Mouse (Mus musculus): ENCODE measurements around the gene Ppp5c. TPM values are rescaled to one million over a fixed set of nuclear protein-coding genes. Genes with fewer than 3 reads are reported as not detected.
"Not testable (repeated sequence)": the region's sequence is repeated elsewhere in the genome, so short reads cannot be mapped to it uniquely, and the experiment has no call there.

The Ppp5c gene
- total RNA-seq (2021) = 100 to 1,000 TPM in 1 of 2 experiments, 10 to 100 TPM in 1; 89.0 to 104 TPM
- polyA plus RNA-seq (2012; rRNA removed) = 157 and 163 TPM in 2 replicates
- long read RNA-seq, transcript Ppp5c-201 (13 exons, 2,072 nt) = major isoform, 83 of 100 reads
- long read RNA-seq, partial matches to known transcripts = 5 of 100 reads
- long read RNA-seq, other reads (novel, unspliced or antisense) = 10 of 100 reads

DNA sequence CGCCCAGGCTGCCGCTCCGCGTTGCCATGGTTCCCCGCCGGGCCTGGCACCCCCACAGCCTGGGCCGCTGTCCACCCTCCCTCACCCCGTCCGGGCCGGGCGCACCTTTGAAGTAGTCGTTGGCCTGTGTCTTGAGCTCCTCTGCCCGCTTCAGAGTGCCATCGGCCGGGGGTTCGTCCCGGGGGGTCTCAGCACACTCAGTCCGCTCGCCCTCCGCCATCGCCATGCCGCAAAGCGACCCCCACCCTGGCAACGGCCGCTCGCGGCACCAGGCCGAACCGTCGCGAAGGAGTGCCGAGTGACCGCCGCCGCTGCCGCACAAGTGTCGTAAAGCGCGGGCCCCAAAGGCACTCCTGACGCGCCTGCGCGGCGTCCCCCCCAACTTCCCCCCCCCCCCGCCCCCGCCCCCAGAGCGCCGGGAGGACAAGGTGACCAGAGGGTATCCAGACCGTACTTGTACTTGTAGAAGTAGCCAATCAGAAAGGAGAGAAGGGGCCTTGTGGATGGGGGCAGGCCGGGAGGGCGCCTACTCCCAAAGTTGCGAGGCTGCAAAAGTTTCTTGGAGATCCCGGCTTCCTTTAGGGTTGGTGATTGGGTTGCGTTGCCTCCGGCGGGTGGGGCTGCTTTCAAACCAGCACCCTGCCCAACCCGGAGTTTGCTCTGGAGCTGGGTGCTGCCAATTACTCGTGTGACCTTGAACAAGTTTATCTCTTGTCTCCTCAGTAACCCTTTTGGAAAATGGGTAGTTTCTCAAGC is at the start of gene Ppp5c:
Gene Ppp5c, minus strand, starts transcription at position 337 of the 756 bp plus-strand sequence.
- Histone ChIP-seq H3K79me2 (replicated peaks; ENCODE audit: control insufficient read depth, insufficient read depth, low read length) (peaks cover 7% of the 10 kb centered on the region; the same call in 1 of the 2 replicates), H3K27me3 (ENCODE audit: control insufficient read depth, insufficient read depth, low read length) (no peaks in the 10 kb centered on the region), H3K4me3 (peak within 1 kb of the TSS; percentile 87), H3K9ac (ENCODE audit: low read depth, low read length) (peak within 1 kb of the TSS; percentile 98), H3K36me3 (ENCODE audit: control insufficient read depth, insufficient read depth, low read length) (peaks cover 2% of the 10 kb centered on the region), H3K4me1 (ENCODE audit: control insufficient read depth, insufficient read depth, low read length) (peaks cover 38% of the 10 kb centered on the region), H3K27ac (peak within 1 kb of the TSS; percentile 97)
- intact Hi-C loops (cut with DNase I) = loop anchor here (2.0 kb wide), 3 partner anchors 23 to 29 kb away; no protein-coding TSS in a partner anchor
- TF ChIP-seq POLR2A (IDR thresholded peaks at IDR 0.05; ENCODE audit: insufficient read depth, low read depth, low read length) (peak; percentile 62), EP300 (IDR thresholded peaks at IDR 0.05; ENCODE audit: insufficient read depth, low read depth, low read length) (0 out of 2 replicates have a peak, but pooled peaks have one; percentile 21), CTCF (IDR thresholded peaks at IDR 0.05) (no peak)
- peak; percentile 90 to 93 for DNase-seq
- WGBS = under 1% methylated on average over 58 of the region's 58 CpGs

- DNase-seq = no peak
- H3K4me1 ChIP-seq (ENCODE audit: control insufficient read depth, insufficient read depth, low read length) = no peaks in the 10 kb centered on the region
- no peak overlapping the region for H3K4me3 ChIP-seq
- H3K79me2 ChIP-seq (replicated peaks; ENCODE audit: control insufficient read depth, insufficient read depth, low read length) = no peaks in the 10 kb centered on the region
- H3K27ac ChIP-seq = no peak overlapping the region
- no peaks in the 10 kb centered on the region for H3K36me3 ChIP-seq (ENCODE audit: control insufficient read depth, insufficient read depth, low read length)
- TF ChIP-seq EP300 (IDR thresholded peaks at IDR 0.05; ENCODE audit: insufficient read depth, low read depth, low read length) (no peak), POLR2A (IDR thresholded peaks at IDR 0.05; ENCODE audit: insufficient read depth, low read depth, low read length) (no peak), CTCF (IDR thresholded peaks at IDR 0.05) (no peak)
- intact Hi-C loops (cut with DNase I) = no loop called here
- no peak overlapping the region for H3K9ac ChIP-seq (ENCODE audit: low read depth, low read length)
- no peaks in the 10 kb centered on the region for H3K27me3 ChIP-seq (ENCODE audit: control insufficient read depth, insufficient read depth, low read length)
- WGBS = 91% methylated on average over 1 of the region's 1 CpGs
Measured at GRCm38 (mm10) chr7:17076542-17076941, 48.8 kb upstream of the Ppp5c start.

DNA sequence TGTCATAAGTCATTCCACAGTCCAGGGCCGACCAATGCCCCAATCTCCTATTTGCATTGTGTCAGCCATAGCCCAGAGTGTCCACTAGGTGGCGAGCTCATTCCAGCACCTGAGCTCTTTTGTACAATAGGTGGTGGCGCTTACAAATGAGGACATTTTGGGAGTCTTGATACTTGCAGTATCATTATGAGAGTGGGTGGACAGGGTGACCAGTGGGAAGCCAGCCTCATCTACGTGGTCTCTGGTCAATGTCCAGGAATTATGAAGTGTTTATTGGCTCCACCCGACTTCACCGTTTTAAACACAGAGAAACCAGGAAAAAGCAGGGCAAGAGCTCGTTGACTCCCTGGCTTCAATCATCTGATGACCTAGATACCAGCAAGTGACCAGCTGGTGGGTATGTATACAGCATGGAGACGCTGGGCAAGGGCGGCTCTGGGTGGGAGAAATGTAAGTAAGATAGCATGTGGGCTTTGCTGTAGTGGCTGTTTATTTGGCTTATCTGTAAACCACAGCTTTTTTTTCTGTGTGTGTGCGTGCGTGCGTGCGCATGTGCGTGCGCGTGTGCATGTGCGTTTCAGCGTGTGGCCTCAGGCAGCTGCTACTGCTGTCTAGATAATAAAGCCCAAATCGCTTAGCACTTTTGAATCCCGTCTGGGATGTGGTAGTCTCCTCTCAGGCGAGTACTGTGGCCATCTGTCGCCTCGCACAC is 46.3 kb upstream of the Ppp5c start, which contains the start of gene Psg16:
Gene Psg16, plus strand, starts transcription at position 137 of the 712 bp plus-strand sequence.
- intact Hi-C loops (cut with DNase I) = no loop called here
- Histone ChIP-seq H3K36me3 (ENCODE audit: control insufficient read depth, insufficient read depth, low read length) (no peaks in the 10 kb centered on the region), H3K27ac (no peak within 1 kb of the TSS), H3K9ac (ENCODE audit: low read depth, low read length) (no peak within 1 kb of the TSS), H3K27me3 (ENCODE audit: control insufficient read depth, insufficient read depth, low read length) (no peaks in the 10 kb centered on the region), H3K4me3 (no peak within 1 kb of the TSS), H3K4me1 (ENCODE audit: control insufficient read depth, insufficient read depth, low read length) (no peaks in the 10 kb centered on the region), H3K79me2 (replicated peaks; ENCODE audit: control insufficient read depth, insufficient read depth, low read length) (no peaks in the 10 kb centered on the region)
- TF ChIP-seq POLR2A (IDR thresholded peaks at IDR 0.05; ENCODE audit: insufficient read depth, low read depth, low read length) = no peak
- TF ChIP-seq CTCF (IDR thresholded peaks at IDR 0.05) = peak; percentile 98
- no peak for TF ChIP-seq EP300 (IDR thresholded peaks at IDR 0.05; ENCODE audit: insufficient read depth, low read depth, low read length)
- DNase-seq = peak; percentile 29 to 46
- 59% methylated on average over 23 of the region's 23 CpGs for WGBS

GRCm38 (mm10) chr7:17073513-17073903 is 45.8 kb upstream of the Ppp5c start:
- H3K27me3 ChIP-seq (ENCODE audit: control insufficient read depth, insufficient read depth, low read length) = no peaks in the 10 kb centered on the region
- no peak for DNase-seq
- intact Hi-C loops (cut with DNase I) = no loop called here
- H3K9ac ChIP-seq (ENCODE audit: low read depth, low read length) = no peak overlapping the region
- no peak overlapping the region for H3K27ac ChIP-seq
- H3K79me2 ChIP-seq (replicated peaks; ENCODE audit: control insufficient read depth, insufficient read depth, low read length) = no peaks in the 10 kb centered on the region
- TF ChIP-seq CTCF (IDR thresholded peaks at IDR 0.05) (no peak), POLR2A (IDR thresholded peaks at IDR 0.05; ENCODE audit: insufficient read depth, low read depth, low read length) (no peak), EP300 (IDR thresholded peaks at IDR 0.05; ENCODE audit: insufficient read depth, low read depth, low read length) (no peak)
- H3K4me1 ChIP-seq (ENCODE audit: control insufficient read depth, insufficient read depth, low read length) = no peaks in the 10 kb centered on the region
- 59% methylated on average over 5 of the region's 5 CpGs for WGBS
- H3K4me3 ChIP-seq = no peak overlapping the region
- no peaks in the 10 kb centered on the region for H3K36me3 ChIP-seq (ENCODE audit: control insufficient read depth, insufficient read depth, low read length)

- not testable (repeated sequence) for H3K79me2 ChIP-seq (replicated peaks; ENCODE audit: control insufficient read depth, insufficient read depth, low read length); H3K27ac ChIP-seq; H3K27me3 ChIP-seq (ENCODE audit: control insufficient read depth, insufficient read depth, low read length); H3K4me3 ChIP-seq; H3K4me1 ChIP-seq (ENCODE audit: control insufficient read depth, insufficient read depth, low read length); H3K9ac ChIP-seq (ENCODE audit: low read depth, low read length); H3K36me3 ChIP-seq (ENCODE audit: control insufficient read depth, insufficient read depth, low read length); DNase-seq
- WGBS = 31% methylated on average over 5 of the region's 5 CpGs
- intact Hi-C loops (cut with DNase I) = loop anchor here (2.0 kb wide), 1 partner anchor 117 kb away; no protein-coding TSS in a partner anchor
Measured at GRCm38 (mm10) chr7:17067651-17068050, 39.9 kb upstream of the Ppp5c start.

All from heart, adult 2 months (tissue).